Mouse (Mus musculus) intestine, embryonic 16.5 days (tissue): ENCODE results near the gene Ifit3. TPM values are rescaled to one million over a fixed set of nuclear protein-coding genes. Genes with fewer than 3 reads are reported as not detected.
"Not testable (repeated sequence)": the region's sequence is repeated elsewhere in the genome, so short reads cannot be mapped to it uniquely, and the experiment has no call there.

ENCODE experiments used
- ATAC-seq: fragments of 200-750 bp; cut with Nextera tagmentation; 2 replicates; pipeline ENCODE4 v1.8.0; 2017; ENCODE audit warnings: moderate TSS enrichment, moderate library complexity
- H3K27ac ChIP-seq: fragments of 300-500 bp; sonication (generic); 2 replicates; pipeline ENCODE4 v1.5.1; 2014; ENCODE audit warnings: mild to moderate bottlenecking, low read length
- H3K27me3 ChIP-seq: fragments of 300-500 bp; sonication (generic); replicated peaks from 2 replicates; pipeline ENCODE4 v1.6.1; 2014; ENCODE audit warnings: low read length, control low read depth, mixed read lengths; ENCODE audit not compliant: control insufficient read depth, insufficient read depth
- H3K36me3 ChIP-seq: fragments of 300-500 bp; sonication (generic); 2 replicates; pipeline ENCODE4 v1.6.1; 2014; ENCODE audit warnings: low read length, control low read depth; ENCODE audit not compliant: control insufficient read depth, insufficient read depth
- H3K4me1 ChIP-seq: fragments of 300-500 bp; sonication (generic); 2 replicates; pipeline ENCODE4 v1.6.1; 2014; ENCODE audit warnings: low read length, control low read depth, mixed read lengths; ENCODE audit not compliant: control insufficient read depth, insufficient read depth
- H3K4me2 ChIP-seq: fragments of 300-500 bp; sonication (generic); 2 replicates; pipeline ENCODE4 v1.6.1; 2014; ENCODE audit warnings: low read depth, low read length, control low read depth
- H3K4me3 ChIP-seq: fragments of 300-500 bp; sonication (generic); 2 replicates; pipeline ENCODE4 v1.5.1; 2014; ENCODE audit warnings: mild to moderate bottlenecking, low read length
- H3K9ac ChIP-seq: fragments of 300-500 bp; sonication (generic); 2 replicates; pipeline ENCODE4 v1.6.1; 2014; ENCODE audit warnings: low read depth, low read length
- H3K9me3 ChIP-seq: fragments of 300-500 bp; sonication (generic); 2 replicates; pipeline ENCODE4 v1.6.1; 2016; ENCODE audit warnings: low read length, control low read depth; ENCODE audit not compliant: control insufficient read depth
- WGBS: fragments of 180-500 bp; shearing (Covaris S2); extraction: QIAGEN DNeasy Blood & Tissue Kit; methylation state at CpG from one replicate; pipeline ENCODE4 v1.1.7; 2014; 5-methylcytosine and 5-hydroxymethylcytosine counted together
- polyA plus RNA-seq: library from polyadenylated mRNA; unstranded; fragments of >200 nt; fragmentation: Nextera tagmentation; extraction: Ambion mirVana; gene quantifications from 2 replicates; pipeline ENCODE4 v1.2.1, GENCODE M21; 2015

Ifit3 gene
- polyA plus RNA-seq, 1 experiment from 2014 or later, result 0.70 TPM

DNA sequence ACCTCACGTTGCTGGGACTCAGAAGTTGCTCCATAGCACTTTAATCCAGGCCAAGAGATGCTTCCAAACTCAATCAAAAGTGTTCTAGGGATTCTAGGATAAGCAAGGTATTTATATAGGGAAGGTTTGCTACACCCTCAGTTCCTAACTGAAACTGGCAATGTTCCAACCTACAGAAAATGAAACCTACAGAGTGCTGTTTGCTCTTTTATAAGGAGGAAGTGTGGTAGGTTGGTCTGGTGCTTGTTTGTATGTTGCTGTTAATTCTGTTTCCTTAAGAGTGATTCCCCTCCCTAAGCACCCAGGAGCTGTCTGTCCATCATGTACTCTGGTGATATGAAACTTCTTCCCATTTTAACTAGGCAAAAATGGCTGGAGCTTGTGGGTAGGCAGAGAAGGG is 18.6 kb downstream of the Ifit3 start, which contains the start of gene Ifit1bl1:
TSS of gene Ifit1bl1 (minus strand) at position 69 of the 400 bp plus-strand sequence.
- not testable (repeated sequence) for H3K4me2 ChIP-seq, H3K36me3 ChIP-seq, H3K9me3 ChIP-seq, H3K4me1 ChIP-seq, H3K9ac ChIP-seq, H3K27me3 ChIP-seq, H3K27ac ChIP-seq, H3K4me3 ChIP-seq
- WGBS, result 50% methylated on average over 1 of the region's 1 CpGs
- ATAC-seq, result peak; percentile 51; the same call in 1 of the 2 replicates

GRCm38 (mm10) chr19:34605472-34605871 is 22.1 kb downstream of the Ifit3 start:
- Histone ChIP-seq H3K9me3 (no peaks in the 10 kb centered on the region), H3K27ac (no peak overlapping the region), H3K9ac (no peak overlapping the region), H3K36me3 (no peaks in the 10 kb centered on the region), H3K4me1 (no peaks in the 10 kb centered on the region), H3K4me3 (no peak overlapping the region), H3K27me3 (no peaks in the 10 kb centered on the region), H3K4me2 (no peak overlapping the region)
- 85% methylated on average over 3 of the region's 3 CpGs for WGBS
- no peak for ATAC-seq

DNA sequence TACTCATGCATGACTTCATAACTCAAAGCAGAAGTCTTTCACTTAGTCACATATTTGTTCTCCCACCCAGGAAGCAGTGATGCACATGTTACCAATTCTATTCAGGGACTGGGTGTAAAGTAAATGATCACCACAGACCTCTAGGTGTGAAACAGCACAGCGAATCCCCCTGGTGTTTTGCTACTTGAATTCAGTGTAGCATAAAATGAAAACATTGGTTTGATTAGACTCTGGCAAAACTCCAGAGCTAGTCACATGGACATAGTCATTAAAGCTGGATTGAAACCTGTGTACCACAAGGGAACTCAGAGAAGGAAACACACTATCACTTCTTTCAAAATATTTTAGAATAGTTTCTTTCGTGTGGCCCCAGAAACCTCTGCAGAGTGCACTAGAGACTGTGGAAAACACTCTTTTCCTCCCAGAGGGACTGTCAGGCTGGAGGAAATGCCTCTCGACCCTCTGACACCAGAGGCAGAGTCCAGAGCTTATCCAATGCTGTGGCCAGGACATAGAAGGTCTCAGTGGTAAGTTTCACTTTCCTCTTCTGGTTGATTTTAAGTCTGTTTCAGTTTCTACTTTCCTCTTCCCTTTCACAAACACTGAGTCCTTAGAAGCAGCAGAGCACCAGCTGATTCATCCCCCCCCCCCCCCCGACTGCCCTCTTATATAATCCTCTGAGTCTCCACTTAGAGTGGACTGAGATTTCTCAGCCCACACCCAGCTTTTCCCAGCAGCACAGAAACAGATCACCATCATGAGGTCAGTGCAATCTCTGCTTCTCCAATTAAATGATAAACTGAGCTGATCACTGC is 24.1 kb downstream of the Ifit3 start, which contains the start of gene Ifit3b:
TSS of gene Ifit3b (plus strand) at position 734 of the 815 bp plus-strand sequence.
- not testable (repeated sequence) for H3K9me3 ChIP-seq, H3K4me2 ChIP-seq, H3K27ac ChIP-seq, H3K4me3 ChIP-seq, H3K36me3 ChIP-seq, H3K4me1 ChIP-seq, H3K9ac ChIP-seq, H3K27me3 ChIP-seq
- peak; percentile 89 for ATAC-seq
- WGBS, result 35% methylated on average over 4 of the region's 4 CpGs

- H3K4me2 ChIP-seq, H3K36me3 ChIP-seq, H3K9ac ChIP-seq, H3K27me3 ChIP-seq, H3K4me3 ChIP-seq, H3K4me1 ChIP-seq, H3K9me3 ChIP-seq, H3K27ac ChIP-seq, ATAC-seq: not testable (repeated sequence)
- 69% methylated on average over 3 of the region's 3 CpGs for WGBS
Measured at GRCm38 (mm10) chr19:34610118-34610517, 26.8 kb downstream of the Ifit3 start.

DNA sequence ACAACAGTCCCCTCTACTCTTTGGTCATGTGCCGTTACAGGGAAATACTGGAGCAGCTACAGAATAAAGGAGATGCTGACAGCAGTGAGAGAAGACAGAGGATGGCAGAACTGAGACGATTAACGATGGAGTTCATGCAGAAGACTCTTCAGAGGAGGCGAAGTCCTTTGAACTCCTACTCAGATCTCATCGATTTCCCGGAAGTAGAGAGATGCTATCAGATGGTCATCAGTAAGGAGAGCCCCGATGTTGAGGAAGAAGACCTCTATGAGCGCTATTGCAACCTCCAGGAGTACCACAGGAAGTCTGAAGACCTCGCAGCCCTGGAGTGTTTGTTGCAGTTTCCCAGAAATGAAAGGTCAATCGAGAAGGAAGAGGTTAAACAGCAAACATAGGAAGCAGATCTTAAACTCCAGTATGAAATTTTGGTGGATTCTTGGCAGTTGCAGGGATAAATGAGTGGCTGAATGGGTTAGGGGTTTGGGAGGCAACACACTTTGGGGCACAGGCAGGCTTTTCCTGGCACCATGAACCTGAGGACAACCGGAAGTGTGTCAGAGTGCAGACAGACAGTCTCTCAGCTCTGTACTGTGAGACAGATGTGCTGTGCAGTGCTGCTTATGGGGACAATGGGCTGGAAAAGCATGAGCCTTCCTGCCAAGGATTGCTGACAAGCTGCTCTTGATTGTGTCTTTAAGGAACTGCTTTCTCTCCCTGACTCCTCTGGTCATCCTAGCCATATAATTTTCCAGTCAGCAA is 29.1 kb downstream of the Ifit3 start:
- ATAC-seq, H3K9me3 ChIP-seq, H3K36me3 ChIP-seq, H3K4me3 ChIP-seq, H3K9ac ChIP-seq, H3K4me1 ChIP-seq, H3K27ac ChIP-seq, H3K4me2 ChIP-seq, H3K27me3 ChIP-seq: not testable (repeated sequence)
- 74% methylated on average over 5 of the region's 11 CpGs for WGBS

DNA sequence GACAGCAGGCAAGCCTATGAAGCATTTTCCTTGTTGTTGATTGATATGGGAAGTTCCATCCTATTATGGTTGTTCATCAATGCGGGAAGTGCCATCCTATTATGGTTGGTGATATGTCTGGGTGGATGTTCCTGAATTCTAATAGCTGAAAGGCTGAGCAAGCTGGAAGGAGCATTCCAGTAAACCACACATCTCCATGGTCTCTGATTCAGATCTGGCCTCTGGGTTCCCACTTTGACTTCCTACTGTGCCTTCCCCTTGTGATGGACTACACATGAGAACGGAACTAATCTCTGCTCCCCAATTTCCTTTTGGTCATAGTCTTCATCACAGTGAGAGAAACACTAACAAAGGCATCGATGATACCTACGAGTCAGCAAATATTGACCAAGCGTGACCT is 37.5 kb downstream of the Ifit3 start:
- ATAC-seq, result no peak
- H3K27ac ChIP-seq, result no peak overlapping the region
- H3K4me1 ChIP-seq, result peaks cover 3% of the 10 kb centered on the region; the same call in 1 of the 2 replicates
- 86% methylated on average over 5 of the region's 5 CpGs for WGBS
- no peak overlapping the region for H3K4me3 ChIP-seq
- no peak overlapping the region for H3K4me2 ChIP-seq
- H3K9ac ChIP-seq, result no peak overlapping the region
- no peaks in the 10 kb centered on the region for H3K9me3 ChIP-seq
- no peaks in the 10 kb centered on the region for H3K27me3 ChIP-seq
- H3K36me3 ChIP-seq, result no peaks in the 10 kb centered on the region

DNA sequence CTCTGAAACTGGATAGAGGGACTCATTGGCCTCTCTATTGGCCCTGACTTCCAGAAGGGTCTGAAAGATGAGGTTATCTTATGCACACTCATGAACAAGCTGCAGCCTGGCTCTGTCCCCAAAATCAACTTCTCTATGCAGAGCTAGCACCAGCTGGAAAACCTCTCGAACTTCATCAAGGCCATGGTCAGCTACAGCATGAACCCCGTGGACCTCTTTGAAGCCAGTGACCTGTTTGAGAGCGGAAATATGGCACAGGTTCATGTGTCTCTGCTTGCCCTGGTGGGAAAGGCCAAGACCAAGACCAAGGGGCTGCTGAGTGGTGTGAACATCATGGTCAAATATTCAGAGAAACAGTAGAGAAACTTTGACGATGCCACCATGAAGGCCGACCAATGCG is 40.5 kb downstream of the Ifit3 start:
- Histone ChIP-seq H3K4me3 (no peak overlapping the region), H3K9me3 (no peaks in the 10 kb centered on the region), H3K9ac (no peak overlapping the region), H3K4me2 (no peak overlapping the region), H3K27ac (no peak overlapping the region), H3K4me1 (peaks cover 5% of the 10 kb centered on the region; the same call in 1 of the 2 replicates), H3K27me3 (no peaks in the 10 kb centered on the region), H3K36me3 (no peaks in the 10 kb centered on the region)
- WGBS, result 95% methylated on average over 6 of the region's 6 CpGs
- ATAC-seq, result no peak

- no peak overlapping the region for H3K4me3 ChIP-seq
- H3K36me3 ChIP-seq, result no peaks in the 10 kb centered on the region
- no peak overlapping the region for H3K4me2 ChIP-seq
- H3K27ac ChIP-seq, result no peak overlapping the region
- no peaks in the 10 kb centered on the region for H3K27me3 ChIP-seq
- H3K9ac ChIP-seq, result no peak overlapping the region
- 84% methylated on average over 4 of the region's 4 CpGs for WGBS
- no peaks in the 10 kb centered on the region for H3K9me3 ChIP-seq
- ATAC-seq, result no peak
- peaks cover 5% of the 10 kb centered on the region; the same call in 1 of the 2 replicates for H3K4me1 ChIP-seq
Measured at GRCm38 (mm10) chr19:34624663-34625062, 41.3 kb downstream of the Ifit3 start.

DNA sequence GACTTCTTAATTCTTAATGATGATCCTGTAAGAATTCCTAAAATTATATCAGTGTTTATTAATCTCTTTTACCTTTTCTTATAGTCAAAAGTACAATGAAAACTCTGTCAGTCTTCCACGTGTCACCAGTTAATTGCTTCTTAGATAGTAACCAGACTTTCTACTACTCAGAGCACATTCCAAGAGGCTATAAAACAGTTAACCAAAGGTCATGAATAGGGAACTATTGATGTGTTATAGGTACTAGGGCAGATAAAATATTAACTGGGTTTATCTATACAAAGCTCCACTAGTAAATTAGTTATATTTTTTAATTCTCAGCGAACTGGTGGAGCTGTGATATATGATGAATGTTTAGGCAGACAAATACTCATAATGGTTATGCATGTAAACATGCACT is 44.2 kb downstream of the Ifit3 start:
- WGBS, result 27% methylated on average over 2 of the region's 2 CpGs
- Histone ChIP-seq H3K27me3 (no peaks in the 10 kb centered on the region), H3K4me1 (peaks cover 4% of the 10 kb centered on the region; the same call in 1 of the 2 replicates), H3K36me3 (no peaks in the 10 kb centered on the region), H3K27ac (no peak overlapping the region), H3K4me3 (no peak overlapping the region), H3K9ac (no peak overlapping the region), H3K9me3 (no peaks in the 10 kb centered on the region), H3K4me2 (no peak overlapping the region)
- ATAC-seq, result peak; percentile 82
